Mouse (Mus musculus): ENCODE measurements around the gene Il17d.

GRCm38 (mm10) chr14:57482262-57482661 lies 42.3 kb upstream of the Il17d start:
- TF ChIP-seq POLR2A (IDR thresholded peaks at IDR 0.05; ENCODE audit: extremely low read depth, insufficient read depth, low read length) = no peak
- TF ChIP-seq CTCF (IDR thresholded peaks at IDR 0.05; ENCODE audit: extremely low read depth, insufficient read depth, low read length) = no peak

All from cortical plate, adult 2 months (tissue).